ENCODE assay signal across 14 mouse cellular contexts in genomic region chr1:183504103-183504841, GRCm38 (mm10).
DNase-seq lines count a peak whose midpoint lies in the region; ATAC-seq and TF ChIP-seq lines count a peak whose summit lies in the region.
"Had no signal": no experiment of that assay in that cellular context is flagged by ENCODE, and none has a peak within 500 bp of the region (broad histone marks: within the 10 kb centered on the region; RNA-seq: fewer than 3 reads in every experiment).

No protein-coding gene starts in this region.

- no peak for TF ChIP-seq POLR2A in lung, adult 2 months (IDR thresholded peaks at IDR 0.05; ENCODE audit: borderline replicate concordance, extremely low read depth, low read depth, low read length)

- H3K9me3 ChIP-seq in neural tube, embryonic 11.5 days (ENCODE audit: control insufficient read depth, low read length) = no peaks in the 10 kb centered on the region
- no peaks in the 10 kb centered on the region for H3K9me3 ChIP-seq in hindbrain, embryonic 11.5 days (ENCODE audit: control insufficient read depth, low read length)
- no peaks in the 10 kb centered on the region for H3K9me3 ChIP-seq in neural tube, embryonic 14.5 days (ENCODE audit: control insufficient read depth, low read length)
- H3K9me3 ChIP-seq: stomach, embryonic 15.5 days had no signal

- no peak overlapping the region for H3K27ac ChIP-seq in neural tube, embryonic 11.5 days (ENCODE audit: low read depth, low read length)
- H3K27ac ChIP-seq in hindbrain, embryonic 11.5 days (ENCODE audit: low read depth, low read length) = peak overlapping the region; percentile 51
- H3K27ac ChIP-seq in neural tube, embryonic 14.5 days (ENCODE audit: low read depth, low read length) = no peak overlapping the region
- H3K27ac ChIP-seq: layer of hippocampus, adult 2 months; stomach, embryonic 15.5 days had no signal

- no peaks in the 10 kb centered on the region for H3K36me3 ChIP-seq in neural tube, embryonic 11.5 days (ENCODE audit: control insufficient read depth, insufficient read depth, low read length)
- H3K36me3 ChIP-seq in hindbrain, embryonic 11.5 days (ENCODE audit: control insufficient read depth, insufficient read depth, low read length) = no peaks in the 10 kb centered on the region
- H3K36me3 ChIP-seq in neural tube, embryonic 14.5 days (ENCODE audit: control insufficient read depth, insufficient read depth, low read length) = no peaks in the 10 kb centered on the region
- H3K36me3 ChIP-seq: stomach, embryonic 15.5 days had no signal

- H3K27me3 ChIP-seq in neural tube, embryonic 11.5 days (ENCODE audit: control insufficient read depth, insufficient read depth, low read length) = no peaks in the 10 kb centered on the region
- H3K27me3 ChIP-seq in hindbrain, embryonic 11.5 days (ENCODE audit: control insufficient read depth, insufficient read depth, low read length) = no peaks in the 10 kb centered on the region
- no peaks in the 10 kb centered on the region for H3K27me3 ChIP-seq in neural tube, embryonic 14.5 days (ENCODE audit: control insufficient read depth, insufficient read depth, low read length)
- H3K27me3 ChIP-seq: stomach, embryonic 15.5 days had no signal

- H3K4me1 ChIP-seq in neural tube, embryonic 11.5 days (ENCODE audit: control insufficient read depth, insufficient read depth, low read length) = no peaks in the 10 kb centered on the region
- no peaks in the 10 kb centered on the region for H3K4me1 ChIP-seq in hindbrain, embryonic 11.5 days (replicated peaks; ENCODE audit: control insufficient read depth, insufficient read depth, low read length)
- no peaks in the 10 kb centered on the region; the same call in 1 of the 2 replicates for H3K4me1 ChIP-seq in neural tube, embryonic 14.5 days (ENCODE audit: control insufficient read depth, insufficient read depth, low read length)
- no peaks in the 10 kb centered on the region for H3K4me1 ChIP-seq in lung, adult 2 months (ENCODE audit: control insufficient read depth, insufficient read depth, low read length)
- H3K4me1 ChIP-seq: stomach, embryonic 15.5 days had no signal

- intact Hi-C loops in gastrocnemius, postnatal 14 days (cut with DNase I; ENCODE audit: low total_unique reads) = no loop called here

- ATAC-seq in neural tube, embryonic 11.5 days (ENCODE audit: insufficient read depth, low FRiP score, low TSS enrichment) = peak; percentile 72
- ATAC-seq in hindbrain, embryonic 11.5 days (ENCODE audit: low FRiP score) = peak; percentile 78
- ATAC-seq in neural tube, embryonic 14.5 days (ENCODE audit: low read depth) = peak; percentile 51; the same call in 1 of the 2 replicates
- ATAC-seq: activated CD4-positive, CD25-positive, alpha-beta regulatory T cell, adult 4 months; inflammation-experienced regulatory T-cells, adult 6 months had no signal

- DNase-seq in neural tube, embryonic 11.5 days (ENCODE audit: low spot score) = peak; percentile 41
- no peak for DNase-seq in neural tube, embryonic 10.5 days (ENCODE audit: extremely low spot score, low spot score)
- DNase-seq in cerebellum, adult 9-10 months = peak; percentile 44
- DNase-seq in hindbrain, embryonic 11.5 days (ENCODE audit: low spot score) = peak; percentile 44
- no peak for DNase-seq in gastrocnemius, postnatal 14 days
- DNase-seq in lung, adult 2 months = no peak
- DNase-seq in right cerebral cortex, postnatal 10 days (ENCODE audit: low spot score in 2 of 2) = no peak
- DNase-seq: lung, postnatal 10 days; thymus, postnatal 25 days had no signal

- H3K4me2 ChIP-seq in neural tube, embryonic 11.5 days (ENCODE audit: low read depth) = no peak overlapping the region
- H3K4me2 ChIP-seq in hindbrain, embryonic 11.5 days (replicated peaks; ENCODE audit: low read depth, low read length) = no peak overlapping the region
- no peak overlapping the region for H3K4me2 ChIP-seq in neural tube, embryonic 14.5 days (ENCODE audit: low read depth, low read length)
- H3K4me2 ChIP-seq: stomach, embryonic 15.5 days had no signal

- 75% methylated on average over 14 of the region's 14 CpGs for WGBS in neural tube, embryonic 11.5 days
- WGBS in hindbrain, embryonic 11.5 days = 63% methylated on average over 14 of the region's 14 CpGs
- WGBS in neural tube, embryonic 14.5 days = 48% methylated on average over 14 of the region's 14 CpGs
- WGBS in lung, adult 2 months = 91% methylated on average over 14 of the region's 14 CpGs

- H3K4me3 ChIP-seq in neural tube, embryonic 11.5 days (ENCODE audit: low read depth, low read length) = no peak overlapping the region
- H3K4me3 ChIP-seq in hindbrain, embryonic 11.5 days (ENCODE audit: low read depth, low read length) = no peak overlapping the region
- no peak overlapping the region for H3K4me3 ChIP-seq in neural tube, embryonic 14.5 days (ENCODE audit: low read depth, low read length)
- no peak overlapping the region for H3K4me3 ChIP-seq in lung, adult 2 months (replicated peaks; ENCODE audit: extremely low read depth, low read depth, low read length)
- H3K4me3 ChIP-seq: layer of hippocampus, adult 2 months; stomach, embryonic 15.5 days had no signal

- TF ChIP-seq CTCF in lung, adult 2 months (IDR thresholded peaks at IDR 0.05; ENCODE audit: insufficient read depth, low read length) = no peak

- no peak overlapping the region for H3K9ac ChIP-seq in neural tube, embryonic 11.5 days (ENCODE audit: low read length)
- no peak overlapping the region for H3K9ac ChIP-seq in hindbrain, embryonic 11.5 days (ENCODE audit: low read depth, low read length)
- no peak overlapping the region for H3K9ac ChIP-seq in neural tube, embryonic 14.5 days (replicated peaks; ENCODE audit: low read depth, low read length)
- H3K9ac ChIP-seq: stomach, embryonic 15.5 days had no signal

Comparison
In these comparisons a context has a peak if more than half of its experiments do, and no peak if none do; other contexts are left out.
1. DNase-seq: peak in neural tube, embryonic 11.5 days (single experiment), cerebellum, adult 9-10 months (single experiment) and hindbrain, embryonic 11.5 days (single experiment); none in neural tube, embryonic 10.5 days (single experiment), gastrocnemius, postnatal 14 days (single experiment), lung, adult 2 months (single experiment) and right cerebral cortex, postnatal 10 days (0 of 2).
2. Peak in every context shown above with its lines, with median percentiles within 50 percentile points of each other: ATAC-seq.